Mouse (Mus musculus): Measurements from ENCODE around the gene Ccr6. TPM values are rescaled to one million over a fixed set of nuclear protein-coding genes. Genes with fewer than 3 reads are reported as not detected.

Gene Ccr6
- polyA plus RNA-seq, 1 experiment = 4.8 TPM

DNA sequence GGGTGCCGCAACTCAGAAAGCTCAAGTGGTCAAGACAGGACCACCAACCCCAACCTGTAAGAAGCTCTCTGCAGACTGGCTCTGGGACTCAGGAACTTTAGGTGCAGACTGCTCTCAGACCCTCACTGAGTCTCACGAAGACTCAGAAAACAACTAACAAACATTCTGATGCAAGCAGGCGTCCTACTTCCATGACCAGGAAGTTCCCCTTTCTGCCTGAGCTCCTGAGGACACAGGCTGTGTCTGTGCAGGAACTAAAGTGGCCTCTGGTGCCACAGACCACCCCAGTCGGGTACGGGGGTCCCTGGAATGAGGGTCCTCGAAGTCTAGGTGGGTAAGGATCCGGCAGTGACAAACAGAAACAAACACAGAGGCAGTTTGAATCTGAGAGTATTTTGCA is 40.8 kb downstream of the Ccr6 start:
- no peak for DNase-seq
- Histone ChIP-seq H3K4me3 (replicated peaks; ENCODE audit: extremely low read depth, low read depth, low read length) (no peak overlapping the region), H3K4me1 (ENCODE audit: control insufficient read depth, insufficient read depth, low read length) (no peaks in the 10 kb centered on the region)
- 62% methylated on average over 7 of the region's 7 CpGs for WGBS
- TF ChIP-seq POLR2A (IDR thresholded peaks at IDR 0.05; ENCODE audit: borderline replicate concordance, extremely low read depth, low read depth, low read length) (no peak), CTCF (IDR thresholded peaks at IDR 0.05; ENCODE audit: insufficient read depth, low read length) (no peak)

DNA sequence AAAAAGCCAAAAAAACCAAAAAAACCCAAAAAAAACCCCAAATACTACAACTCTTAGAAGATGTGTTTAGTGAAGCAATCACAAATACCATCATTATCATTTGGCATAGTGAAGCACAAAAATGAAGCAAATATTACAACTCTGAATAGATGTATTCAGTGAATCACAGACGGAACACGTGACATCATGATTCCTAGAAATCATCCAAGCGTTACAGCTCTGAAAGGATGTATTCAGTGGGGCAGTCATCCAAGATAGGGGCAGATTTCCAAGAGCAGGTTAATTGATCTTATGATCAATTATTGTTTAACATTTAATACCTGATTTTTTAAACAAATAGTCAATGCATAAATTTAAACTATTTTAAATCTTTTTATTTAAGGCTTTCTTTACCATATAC is 41.4 kb downstream of the Ccr6 start:
- no peak overlapping the region for H3K4me3 ChIP-seq (replicated peaks; ENCODE audit: extremely low read depth, low read depth, low read length)
- 89% methylated on average over 3 of the region's 3 CpGs for WGBS
- TF ChIP-seq POLR2A (IDR thresholded peaks at IDR 0.05; ENCODE audit: borderline replicate concordance, extremely low read depth, low read depth, low read length) = no peak
- no peak for TF ChIP-seq CTCF (IDR thresholded peaks at IDR 0.05; ENCODE audit: insufficient read depth, low read length)
- no peaks in the 10 kb centered on the region for H3K4me1 ChIP-seq (ENCODE audit: control insufficient read depth, insufficient read depth, low read length)
- DNase-seq = no peak

DNA sequence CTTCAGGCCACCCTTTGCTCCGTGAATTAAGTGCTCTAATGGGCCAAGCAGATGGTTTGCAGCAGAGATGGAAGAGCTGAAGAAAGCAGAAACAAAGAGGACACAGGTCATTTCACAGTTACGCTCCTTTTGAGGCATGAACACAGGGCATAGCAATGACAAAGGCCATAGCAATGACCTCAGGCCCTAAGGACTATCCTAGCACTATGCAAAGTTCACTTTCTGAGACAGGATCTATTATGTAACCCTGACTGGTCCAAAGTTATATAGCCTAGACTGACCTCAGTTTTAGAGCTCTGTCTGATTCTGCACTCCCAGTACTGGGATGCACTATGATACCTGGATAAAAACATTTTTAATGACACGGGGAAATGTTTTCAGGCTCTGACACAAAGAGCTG is 42.5 kb downstream of the Ccr6 start:
- TF ChIP-seq POLR2A (IDR thresholded peaks at IDR 0.05; ENCODE audit: borderline replicate concordance, extremely low read depth, low read depth, low read length) (no peak), CTCF (IDR thresholded peaks at IDR 0.05; ENCODE audit: insufficient read depth, low read length) (no peak)
- 72% methylated on average over 3 of the region's 3 CpGs for WGBS
- Histone ChIP-seq H3K4me3 (replicated peaks; ENCODE audit: extremely low read depth, low read depth, low read length) (no peak overlapping the region), H3K4me1 (ENCODE audit: control insufficient read depth, insufficient read depth, low read length) (no peaks in the 10 kb centered on the region)
- no peak for DNase-seq

DNA sequence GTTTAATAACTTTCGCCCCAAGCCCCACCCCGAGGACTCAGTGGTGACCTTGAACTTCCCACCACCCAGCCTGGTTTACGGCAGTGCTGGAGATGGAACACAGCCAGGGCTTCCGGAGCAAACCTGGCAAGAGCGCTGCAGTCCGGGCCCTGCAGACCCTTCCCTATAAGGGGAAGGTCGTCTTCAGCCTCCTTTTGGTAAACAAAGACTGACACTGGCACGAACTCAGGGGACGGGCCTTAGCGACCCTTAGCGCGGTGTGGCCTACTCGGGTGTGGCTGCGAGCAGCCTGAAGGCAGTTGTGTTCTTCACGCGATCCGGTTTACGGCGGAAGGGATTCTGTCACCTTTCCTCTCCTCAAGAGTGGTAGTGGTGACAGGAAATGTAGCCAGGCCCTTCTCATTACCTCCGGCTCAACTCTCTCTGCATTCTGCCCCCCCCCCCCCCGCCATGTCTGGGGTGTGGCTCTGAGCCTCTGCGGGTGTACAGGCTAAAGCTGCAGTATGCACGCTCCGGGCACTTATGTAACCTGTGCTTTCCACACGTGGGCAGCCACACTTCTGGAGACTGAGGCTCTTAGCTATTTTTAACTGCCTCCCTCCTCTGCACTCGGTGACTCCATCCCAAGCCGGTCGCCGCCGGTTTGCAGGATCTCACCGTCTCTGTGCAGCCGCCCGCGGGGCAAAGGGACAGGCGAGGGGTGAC is 47.1 kb downstream of the Ccr6 start, which contains the start of gene Mpc1:
Gene Mpc1, plus strand, starts transcription at position 84 of the 705 bp plus-strand sequence.
- H3K4me3 ChIP-seq (replicated peaks; ENCODE audit: extremely low read depth, low read depth, low read length) = peak within 1 kb of the TSS; percentile 89
- peak; percentile 70 for DNase-seq
- WGBS = under 1% methylated on average over 35 of the region's 35 CpGs
- H3K4me1 ChIP-seq (ENCODE audit: control insufficient read depth, insufficient read depth, low read length) = peaks cover 4% of the 10 kb centered on the region; the same call in 1 of the 2 replicates
- TF ChIP-seq POLR2A (IDR thresholded peaks at IDR 0.05; ENCODE audit: borderline replicate concordance, extremely low read depth, low read depth, low read length) = peak; percentile 55; the same call in 1 of the 2 replicates
- no peak for TF ChIP-seq CTCF (IDR thresholded peaks at IDR 0.05; ENCODE audit: insufficient read depth, low read length)

DNA sequence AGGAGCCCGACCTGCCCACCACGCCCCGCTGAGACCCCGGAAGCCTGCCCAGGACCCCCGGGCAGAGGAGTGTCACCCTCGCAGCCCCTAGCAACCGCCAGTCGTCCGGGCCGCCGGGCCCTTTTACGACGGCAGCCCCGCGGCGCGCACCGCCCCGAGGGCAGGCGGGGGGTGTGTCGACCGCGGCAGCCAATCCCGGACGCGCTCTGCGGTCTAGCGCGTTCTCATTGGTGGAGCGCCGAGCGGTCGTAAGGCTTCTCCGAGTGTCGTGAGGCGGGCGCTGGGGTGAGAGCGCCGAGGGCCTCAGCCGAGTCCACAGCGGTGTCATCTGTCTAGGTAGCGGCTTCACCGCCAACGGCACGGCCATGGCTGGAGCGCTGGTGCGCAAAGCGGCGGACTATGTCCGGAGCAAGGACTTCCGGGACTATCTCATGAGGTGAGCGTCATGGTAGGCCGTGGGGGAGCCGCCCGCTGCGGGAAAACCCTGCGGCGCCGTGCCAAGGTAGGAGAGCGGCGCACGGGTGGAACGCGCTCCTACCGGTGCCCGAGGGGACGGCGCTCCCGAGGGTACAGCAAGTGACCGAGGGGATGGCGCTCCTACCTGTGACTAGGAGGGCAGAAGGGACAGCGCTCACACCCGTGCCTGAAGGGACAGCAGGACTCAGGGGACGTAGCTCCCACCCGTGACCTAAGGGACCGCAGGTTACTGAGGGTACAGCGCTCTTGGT is 47.8 kb downstream of the Ccr6 start:
- Histone ChIP-seq H3K4me3 (replicated peaks; ENCODE audit: extremely low read depth, low read depth, low read length) (peak overlapping the region; percentile 89), H3K4me1 (ENCODE audit: control insufficient read depth, insufficient read depth, low read length) (peaks cover 4% of the 10 kb centered on the region; the same call in 1 of the 2 replicates)
- DNase-seq = peak; percentile 92
- under 1% methylated on average over 77 of the region's 77 CpGs for WGBS
- TF ChIP-seq POLR2A (IDR thresholded peaks at IDR 0.05; ENCODE audit: borderline replicate concordance, extremely low read depth, low read depth, low read length) (peak; percentile 90), CTCF (IDR thresholded peaks at IDR 0.05; ENCODE audit: insufficient read depth, low read length) (0 out of 2 replicates have a peak, but pooled peaks have one; percentile 8)

DNA sequence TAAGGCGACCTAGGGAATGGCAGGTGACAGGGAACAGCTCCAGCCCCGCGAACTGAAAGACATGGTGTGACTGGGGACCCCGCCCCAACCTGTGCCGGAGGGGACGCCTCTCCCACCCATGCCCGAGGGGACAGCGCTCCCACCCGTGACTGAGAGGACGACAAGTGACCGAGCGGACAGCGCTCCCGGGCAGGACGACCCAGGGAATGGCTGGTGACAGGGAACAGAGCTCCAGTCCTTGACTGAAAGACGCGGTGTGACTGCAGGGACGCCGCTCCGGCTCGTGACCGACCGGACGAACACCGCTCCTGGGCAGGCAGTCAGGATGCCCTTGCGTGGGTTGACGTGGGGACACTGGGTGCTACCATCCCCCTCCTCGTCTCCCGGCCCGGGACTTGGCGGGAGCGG is 48.4 kb downstream of the Ccr6 start:
- WGBS = under 1% methylated on average over 32 of the region's 32 CpGs
- no peak for TF ChIP-seq CTCF (IDR thresholded peaks at IDR 0.05; ENCODE audit: insufficient read depth, low read length)
- TF ChIP-seq POLR2A (IDR thresholded peaks at IDR 0.05; ENCODE audit: borderline replicate concordance, extremely low read depth, low read depth, low read length) = no peak; the same call in 1 of the 2 replicates
- peak overlapping the region; percentile 89 for H3K4me3 ChIP-seq (replicated peaks; ENCODE audit: extremely low read depth, low read depth, low read length)
- DNase-seq = no peak
- H3K4me1 ChIP-seq (ENCODE audit: control insufficient read depth, insufficient read depth, low read length) = peaks cover 4% of the 10 kb centered on the region; the same call in 1 of the 2 replicates

DNA sequence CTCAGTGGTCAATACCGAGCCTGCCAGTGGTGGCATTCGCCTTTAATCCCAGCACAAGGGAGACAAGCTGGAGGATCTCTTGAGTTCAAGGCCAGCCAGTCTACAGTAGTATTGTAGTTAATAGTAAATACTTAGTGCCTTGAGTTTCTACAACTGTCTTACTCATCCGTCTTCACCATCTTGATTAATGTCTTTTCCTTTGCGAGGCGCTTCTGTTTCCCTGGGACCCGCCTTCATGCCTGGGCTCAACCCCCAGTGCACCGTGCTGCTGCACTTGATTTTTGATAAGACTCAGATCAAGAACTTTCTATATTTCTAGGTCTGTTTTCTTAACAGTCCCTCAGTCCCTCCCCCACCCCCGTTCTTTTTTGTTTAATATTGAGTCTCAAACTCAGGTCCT is 49.2 kb downstream of the Ccr6 start:
- Histone ChIP-seq H3K4me1 (ENCODE audit: control insufficient read depth, insufficient read depth, low read length) (peaks cover 4% of the 10 kb centered on the region; the same call in 1 of the 2 replicates), H3K4me3 (replicated peaks; ENCODE audit: extremely low read depth, low read depth, low read length) (no peak overlapping the region)
- 40% methylated on average over 8 of the region's 8 CpGs for WGBS
- TF ChIP-seq CTCF (IDR thresholded peaks at IDR 0.05; ENCODE audit: insufficient read depth, low read length) = no peak
- DNase-seq = no peak

DNA sequence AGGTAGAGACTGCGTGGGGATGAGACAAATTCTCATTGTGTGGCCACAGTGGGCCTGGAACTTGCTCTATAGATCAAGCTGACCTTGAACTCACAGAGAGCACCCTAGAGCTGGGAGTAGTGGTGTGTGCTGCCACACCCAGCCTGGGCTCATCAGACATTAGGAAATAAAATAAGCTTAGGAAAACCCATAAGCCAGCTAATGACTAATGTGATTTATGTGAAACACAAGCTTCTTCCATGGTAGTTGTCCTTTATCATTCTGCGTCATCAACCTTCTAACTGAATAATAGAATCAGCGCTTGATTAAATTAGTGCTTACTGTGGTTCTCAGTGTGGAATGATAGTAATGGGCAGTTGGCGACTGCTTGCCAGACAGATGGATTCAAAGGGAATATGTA is 51.1 kb downstream of the Ccr6 start:
- TF ChIP-seq POLR2A (IDR thresholded peaks at IDR 0.05; ENCODE audit: borderline replicate concordance, extremely low read depth, low read depth, low read length) (no peak), CTCF (IDR thresholded peaks at IDR 0.05; ENCODE audit: insufficient read depth, low read length) (no peak)
- Histone ChIP-seq H3K4me3 (replicated peaks; ENCODE audit: extremely low read depth, low read depth, low read length) (no peak overlapping the region), H3K4me1 (ENCODE audit: control insufficient read depth, insufficient read depth, low read length) (peaks cover 4% of the 10 kb centered on the region; the same call in 1 of the 2 replicates)
- no peak for DNase-seq
- 92% methylated on average over 4 of the region's 4 CpGs for WGBS

DNA sequence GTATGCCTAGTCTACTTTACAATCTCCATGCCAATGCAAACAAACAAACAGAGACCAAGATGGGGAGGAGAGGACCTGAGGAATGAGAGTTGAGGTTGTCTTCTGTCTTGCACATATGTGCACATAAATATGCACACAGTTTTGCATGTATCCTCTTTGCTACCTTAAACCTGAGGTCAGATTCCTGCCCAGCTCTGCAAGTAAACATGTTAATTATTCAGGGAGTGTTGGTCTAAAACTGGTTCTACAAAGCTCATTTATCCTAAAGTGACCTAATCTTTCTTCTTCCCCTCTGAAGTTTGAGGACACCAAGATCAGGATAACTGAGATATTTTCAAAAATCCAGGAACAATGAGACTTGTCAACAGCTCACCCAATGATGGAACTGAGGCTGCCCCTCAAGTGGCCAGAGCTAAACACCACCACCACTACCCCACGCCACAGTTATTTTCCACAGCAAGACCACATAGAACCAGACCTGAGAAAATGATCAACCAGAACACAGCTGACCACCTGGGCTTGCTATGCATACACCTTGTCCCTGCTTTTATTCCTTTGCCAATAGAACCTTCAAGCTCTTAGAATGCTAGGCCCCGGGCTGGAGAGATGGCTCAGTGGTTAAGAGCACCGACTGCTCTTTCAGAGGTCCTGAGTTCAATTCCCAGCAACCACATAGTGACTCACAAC is 54.3 kb downstream of the Ccr6 start:
- TF ChIP-seq POLR2A (IDR thresholded peaks at IDR 0.05; ENCODE audit: borderline replicate concordance, extremely low read depth, low read depth, low read length) (no peak), CTCF (IDR thresholded peaks at IDR 0.05; ENCODE audit: insufficient read depth, low read length) (no peak)
- no peak for DNase-seq
- WGBS = 92% methylated on average over 3 of the region's 3 CpGs
- Histone ChIP-seq H3K4me1 (ENCODE audit: control insufficient read depth, insufficient read depth, low read length) (peaks cover under 1% of the 10 kb centered on the region; the same call in 1 of the 2 replicates), H3K4me3 (replicated peaks; ENCODE audit: extremely low read depth, low read depth, low read length) (no peak overlapping the region)
